28 mouse cellular contexts compared by ENCODE assay signal in the genomic region with DNA sequence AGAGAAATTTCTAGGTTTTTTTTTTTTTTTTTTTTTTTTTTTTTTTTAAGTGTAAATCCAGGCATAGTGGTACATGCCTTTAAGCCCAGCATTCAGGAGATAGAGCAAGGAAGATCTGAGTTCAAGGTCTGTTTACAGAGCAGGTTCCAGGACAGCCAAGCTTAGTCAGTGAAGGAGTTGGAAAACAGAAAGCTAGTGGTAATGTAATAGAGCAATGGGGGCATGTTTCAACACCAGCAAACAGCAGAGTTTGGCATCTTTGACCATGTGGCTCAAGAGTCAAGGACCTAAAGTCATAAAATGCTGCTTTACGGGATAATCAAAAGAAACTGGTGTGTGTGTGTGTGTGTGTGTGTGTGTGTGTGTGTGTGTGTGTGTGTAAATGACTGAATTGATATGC.
"Had no signal": no experiment of that assay in that cellular context is flagged by ENCODE, and none has a peak within 500 bp of the region (broad histone marks: within the 10 kb centered on the region; RNA-seq: fewer than 3 reads in every experiment).

No protein-coding gene starts in this region.

- DNase-seq: left cerebral cortex, postnatal 4 days; liver, embryonic 13.5 days; liver, postnatal 0 days; lung, adult 18-20 months; lung, adult 2 months; lung, embryonic 14.5 days; lung, postnatal 10 days; lung, postnatal 14 days; lung, postnatal 36 days; lung, postnatal 4 days; midbrain, embryonic 14.5 days had no signal

- H3K27me3 ChIP-seq: limb, embryonic 12.5 days; limb, embryonic 13.5 days; limb, embryonic 15.5 days; liver, embryonic 12.5 days; liver, embryonic 13.5 days; liver, embryonic 15.5 days; lung, embryonic 15.5 days; megakaryocyte, embryonic 14.5 days; midbrain, embryonic 12.5 days; midbrain, embryonic 13.5 days; midbrain, embryonic 15.5 days; neural tube, embryonic 12.5 days had no signal

- H3K36me3 ChIP-seq: limb, embryonic 10.5 days; limb, embryonic 12.5 days; limb, embryonic 13.5 days; limb, embryonic 15.5 days; liver, embryonic 12.5 days; liver, embryonic 13.5 days; liver, embryonic 15.5 days; lung, embryonic 15.5 days; midbrain, embryonic 10.5 days; midbrain, embryonic 12.5 days; midbrain, embryonic 13.5 days; midbrain, embryonic 15.5 days; neural tube, embryonic 12.5 days had no signal

- H3K9ac ChIP-seq: limb, embryonic 12.5 days; limb, embryonic 13.5 days; limb, embryonic 15.5 days; liver, embryonic 12.5 days; liver, embryonic 13.5 days; liver, embryonic 14.5 days; liver, embryonic 15.5 days; liver, postnatal 0 days; lung, embryonic 14.5 days; lung, embryonic 15.5 days; midbrain, embryonic 12.5 days; midbrain, embryonic 13.5 days; midbrain, embryonic 15.5 days; neural tube, embryonic 12.5 days had no signal

- H3K4me1 ChIP-seq: limb, embryonic 10.5 days; limb, embryonic 13.5 days; liver, embryonic 12.5 days; liver, embryonic 13.5 days; liver, embryonic 15.5 days; lung, embryonic 15.5 days; megakaryocyte, embryonic 14.5 days; midbrain, embryonic 10.5 days; midbrain, embryonic 12.5 days; midbrain, embryonic 13.5 days; midbrain, embryonic 15.5 days; neural tube, embryonic 12.5 days had no signal

- H3K27ac ChIP-seq: left cerebral cortex, adult 2 months; limb, embryonic 10.5 days; limb, embryonic 12.5 days; limb, embryonic 13.5 days; limb, embryonic 15.5 days; liver, embryonic 12.5 days; liver, embryonic 13.5 days; liver, embryonic 14.5 days; liver, embryonic 15.5 days; lung, embryonic 15.5 days; macrophage; midbrain, embryonic 10.5 days; midbrain, embryonic 12.5 days; midbrain, embryonic 13.5 days; midbrain, embryonic 15.5 days; neural tube, embryonic 12.5 days had no signal

- H3K4me3 ChIP-seq: left cerebral cortex, adult 2 months; limb, embryonic 10.5 days; limb, embryonic 12.5 days; limb, embryonic 13.5 days; limb, embryonic 15.5 days; liver, embryonic 12.5 days; liver, embryonic 13.5 days; liver, embryonic 15.5 days; lung, embryonic 15.5 days; megakaryocyte, embryonic 14.5 days; midbrain, embryonic 10.5 days; midbrain, embryonic 12.5 days; midbrain, embryonic 13.5 days; midbrain, embryonic 15.5 days; myocyte; neural tube, embryonic 12.5 days had no signal
